Mouse (Mus musculus): Measurements from ENCODE around the gene Lst1.

Lst1 gene

GRCm38 (mm10) chr17:35162730-35163129 is 25.5 kb downstream of the Lst1 start:
- no peak for DNase-seq (ENCODE audit: low read depth, low spot score)
- Histone ChIP-seq H3K27me3 (ENCODE audit: control insufficient read depth, insufficient read depth, low read length, poor library complexity, severe bottlenecking) (no peaks in the 10 kb centered on the region), H3K36me3 (ENCODE audit: control insufficient read depth, insufficient read depth, low read length, poor library complexity, severe bottlenecking) (peaks cover 26% of the 10 kb centered on the region)

- Histone ChIP-seq H3K36me3 (ENCODE audit: control insufficient read depth, insufficient read depth, low read length, poor library complexity, severe bottlenecking) (peaks cover 31% of the 10 kb centered on the region), H3K27me3 (ENCODE audit: control insufficient read depth, insufficient read depth, low read length, poor library complexity, severe bottlenecking) (no peaks in the 10 kb centered on the region)
- no peak for DNase-seq (ENCODE audit: low read depth, low spot score)
Measured at GRCm38 (mm10) chr17:35162121-35162520, 26.1 kb downstream of the Lst1 start.

- H3K36me3 ChIP-seq (ENCODE audit: control insufficient read depth, insufficient read depth, low read length, poor library complexity, severe bottlenecking): peaks cover 36% of the 10 kb centered on the region
- no peak for DNase-seq (ENCODE audit: low read depth, low spot score)
- H3K27me3 ChIP-seq (ENCODE audit: control insufficient read depth, insufficient read depth, low read length, poor library complexity, severe bottlenecking): no peaks in the 10 kb centered on the region
Measured at GRCm38 (mm10) chr17:35161421-35161820, 26.8 kb downstream of the Lst1 start.

- DNase-seq (ENCODE audit: low read depth, low spot score): no peak
- peaks cover 41% of the 10 kb centered on the region for H3K36me3 ChIP-seq (ENCODE audit: control insufficient read depth, insufficient read depth, low read length, poor library complexity, severe bottlenecking)
- H3K27me3 ChIP-seq (ENCODE audit: control insufficient read depth, insufficient read depth, low read length, poor library complexity, severe bottlenecking): no peaks in the 10 kb centered on the region
Measured at GRCm38 (mm10) chr17:35159638-35160037, 28.6 kb downstream of the Lst1 start.

GRCm38 (mm10) chr17:35158850-35159593 is 29.2 kb downstream of the Lst1 start:
- DNase-seq (ENCODE audit: low read depth, low spot score): no peak
- peaks cover 46% of the 10 kb centered on the region for H3K36me3 ChIP-seq (ENCODE audit: control insufficient read depth, insufficient read depth, low read length, poor library complexity, severe bottlenecking)

GRCm38 (mm10) chr17:35157661-35158175 is 30.5 kb downstream of the Lst1 start:
- no peak for DNase-seq (ENCODE audit: low read depth, low spot score)
- Histone ChIP-seq H3K27me3 (ENCODE audit: control insufficient read depth, insufficient read depth, low read length, poor library complexity, severe bottlenecking) (no peaks in the 10 kb centered on the region), H3K36me3 (ENCODE audit: control insufficient read depth, insufficient read depth, low read length, poor library complexity, severe bottlenecking) (peaks cover 51% of the 10 kb centered on the region)

More at GRCm38 (mm10) chr17:35158850-35159593, 29.2 kb downstream of the Lst1 start:
- H3K27me3 ChIP-seq (ENCODE audit: control insufficient read depth, insufficient read depth, low read length, poor library complexity, severe bottlenecking): no peaks in the 10 kb centered on the region

- Histone ChIP-seq H3K27me3 (ENCODE audit: control insufficient read depth, insufficient read depth, low read length, poor library complexity, severe bottlenecking) (no peaks in the 10 kb centered on the region), H3K36me3 (ENCODE audit: control insufficient read depth, insufficient read depth, low read length, poor library complexity, severe bottlenecking) (peaks cover 51% of the 10 kb centered on the region)
- DNase-seq (ENCODE audit: low read depth, low spot score): no peak
Measured at GRCm38 (mm10) chr17:35157254-35157653, 31.0 kb downstream of the Lst1 start.

- H3K36me3 ChIP-seq (ENCODE audit: control insufficient read depth, insufficient read depth, low read length, poor library complexity, severe bottlenecking): peaks cover 53% of the 10 kb centered on the region
Measured at GRCm38 (mm10) chr17:35156461-35157200, 31.6 kb downstream of the Lst1 start.

GRCm38 (mm10) chr17:35155451-35155850 is 32.8 kb downstream of the Lst1 start:
- Histone ChIP-seq H3K27me3 (ENCODE audit: control insufficient read depth, insufficient read depth, low read length, poor library complexity, severe bottlenecking) (no peaks in the 10 kb centered on the region), H3K36me3 (ENCODE audit: control insufficient read depth, insufficient read depth, low read length, poor library complexity, severe bottlenecking) (peaks cover 53% of the 10 kb centered on the region)
- DNase-seq (ENCODE audit: low read depth, low spot score): no peak

More at GRCm38 (mm10) chr17:35156461-35157200, 31.6 kb downstream of the Lst1 start:
- no peak for DNase-seq (ENCODE audit: low read depth, low spot score)
- no peaks in the 10 kb centered on the region for H3K27me3 ChIP-seq (ENCODE audit: control insufficient read depth, insufficient read depth, low read length, poor library complexity, severe bottlenecking)

GRCm38 (mm10) chr17:35154616-35155015 is 33.6 kb downstream of the Lst1 start:
- Histone ChIP-seq H3K36me3 (ENCODE audit: control insufficient read depth, insufficient read depth, low read length, poor library complexity, severe bottlenecking) (peaks cover 49% of the 10 kb centered on the region), H3K27me3 (ENCODE audit: control insufficient read depth, insufficient read depth, low read length, poor library complexity, severe bottlenecking) (no peaks in the 10 kb centered on the region)
- no peak for DNase-seq (ENCODE audit: low read depth, low spot score)

- Histone ChIP-seq H3K36me3 (ENCODE audit: control insufficient read depth, insufficient read depth, low read length, poor library complexity, severe bottlenecking) (peaks cover 51% of the 10 kb centered on the region), H3K27me3 (ENCODE audit: control insufficient read depth, insufficient read depth, low read length, poor library complexity, severe bottlenecking) (no peaks in the 10 kb centered on the region)
- no peak for DNase-seq (ENCODE audit: low read depth, low spot score)
Measured at GRCm38 (mm10) chr17:35153931-35154330, 34.3 kb downstream of the Lst1 start.

- H3K27me3 ChIP-seq (ENCODE audit: control insufficient read depth, insufficient read depth, low read length, poor library complexity, severe bottlenecking): no peaks in the 10 kb centered on the region
- peaks cover 44% of the 10 kb centered on the region for H3K36me3 ChIP-seq (ENCODE audit: control insufficient read depth, insufficient read depth, low read length, poor library complexity, severe bottlenecking)
- no peak for DNase-seq (ENCODE audit: low read depth, low spot score)
Measured at GRCm38 (mm10) chr17:35153077-35153476, 35.2 kb downstream of the Lst1 start.

- DNase-seq (ENCODE audit: low read depth, low spot score): no peak
- peaks cover 38% of the 10 kb centered on the region for H3K36me3 ChIP-seq (ENCODE audit: control insufficient read depth, insufficient read depth, low read length, poor library complexity, severe bottlenecking)
Measured at GRCm38 (mm10) chr17:35152121-35152520, 36.1 kb downstream of the Lst1 start.

GRCm38 (mm10) chr17:35147922-35148639 is 40.2 kb downstream of the Lst1 start:
- H3K36me3 ChIP-seq (ENCODE audit: control insufficient read depth, insufficient read depth, low read length, poor library complexity, severe bottlenecking): peaks cover 38% of the 10 kb centered on the region
- no peaks in the 10 kb centered on the region for H3K27me3 ChIP-seq (ENCODE audit: control insufficient read depth, insufficient read depth, low read length, poor library complexity, severe bottlenecking)
- DNase-seq (ENCODE audit: low read depth, low spot score): no peak

More at GRCm38 (mm10) chr17:35152121-35152520, 36.1 kb downstream of the Lst1 start:
- no peaks in the 10 kb centered on the region for H3K27me3 ChIP-seq (ENCODE audit: control insufficient read depth, insufficient read depth, low read length, poor library complexity, severe bottlenecking)

Measured in splenic B cell, adult 2 months (primary cell).